Mouse (Mus musculus): ENCODE data around the gene Tgfbr3. TPM values are rescaled to one million over a fixed set of nuclear protein-coding genes. Genes with fewer than 3 reads are reported as not detected.

Tgfbr3 gene
- total RNA-seq, 2 experiments from 2014 or later = 214 to 231 TPM

DNA sequence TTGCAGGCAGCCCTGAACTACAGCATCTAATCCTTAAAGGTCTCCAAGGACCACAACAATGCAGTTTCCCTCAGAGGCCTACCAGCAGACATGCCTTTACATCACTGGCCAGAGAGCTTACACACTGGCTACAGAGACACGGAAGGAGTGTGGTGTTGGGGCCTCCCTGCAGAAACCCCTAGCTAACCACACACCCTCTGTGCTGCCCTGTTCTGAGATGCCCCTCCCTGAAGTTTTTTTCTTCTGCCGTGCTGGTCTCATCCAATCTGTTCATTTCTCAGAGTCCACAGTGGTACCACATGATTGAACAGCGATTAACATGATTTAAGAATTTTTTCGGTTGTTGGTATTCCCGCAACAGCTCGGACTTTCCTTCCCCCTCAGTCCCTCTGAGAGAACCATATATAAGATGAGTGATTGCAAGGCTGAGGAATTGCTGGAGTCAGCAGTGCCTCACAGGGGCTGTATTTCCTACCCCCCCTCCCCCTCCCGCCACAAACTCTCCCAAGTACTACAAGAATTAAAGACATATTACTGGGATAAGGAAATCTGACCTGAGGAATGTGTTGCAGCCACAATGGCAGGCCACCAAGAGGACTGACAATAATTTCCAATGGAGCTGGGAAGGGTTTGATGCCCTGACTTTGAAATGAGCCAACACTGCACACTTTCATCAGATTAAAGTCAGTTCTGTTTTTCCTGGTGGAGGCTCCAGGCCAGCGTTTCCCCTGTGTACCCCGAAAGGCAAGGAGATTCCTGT is 75.9 kb downstream of the Tgfbr3 start:
- no peak for DNase-seq (ENCODE audit: low spot score in 2 of 2)

DNA sequence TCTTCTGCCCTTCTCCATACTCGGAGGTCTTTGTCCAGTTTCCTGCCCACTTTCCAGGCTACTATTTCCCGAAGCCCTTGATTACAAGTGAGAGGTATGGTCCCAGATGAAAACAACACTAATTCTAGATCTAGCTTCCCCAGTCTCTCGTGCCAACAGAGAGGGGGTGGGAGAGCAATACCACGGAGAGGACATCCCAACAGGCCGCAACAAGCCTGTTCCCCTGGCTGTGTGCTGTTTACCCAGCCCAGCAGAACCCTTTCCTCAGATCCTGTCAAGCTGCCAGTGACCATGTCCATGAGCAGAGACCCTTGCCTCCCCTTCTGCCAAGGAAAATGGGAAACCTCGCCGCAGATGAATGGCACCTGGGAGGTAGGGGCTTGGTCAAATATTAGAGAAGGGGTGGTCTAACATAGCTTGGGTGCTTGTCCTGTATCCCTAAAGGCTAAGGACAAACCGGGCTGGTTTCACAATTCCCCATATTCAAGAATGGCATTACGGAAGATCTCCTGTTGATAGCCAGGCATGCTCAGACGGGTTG is 77.5 kb downstream of the Tgfbr3 start:
- DNase-seq (ENCODE audit: low spot score in 2 of 2) = no peak

- no peak for DNase-seq (ENCODE audit: low spot score in 2 of 2)
Observed at GRCm38 (mm10) chr5:107210040-107210439, 79.4 kb downstream of the Tgfbr3 start.

- DNase-seq (ENCODE audit: low spot score in 2 of 2) = no peak
Observed at GRCm38 (mm10) chr5:107207911-107208310, 81.5 kb downstream of the Tgfbr3 start.

- no peak for DNase-seq (ENCODE audit: low spot score in 2 of 2)
Observed at GRCm38 (mm10) chr5:107204306-107204705, 85.1 kb downstream of the Tgfbr3 start.

DNA sequence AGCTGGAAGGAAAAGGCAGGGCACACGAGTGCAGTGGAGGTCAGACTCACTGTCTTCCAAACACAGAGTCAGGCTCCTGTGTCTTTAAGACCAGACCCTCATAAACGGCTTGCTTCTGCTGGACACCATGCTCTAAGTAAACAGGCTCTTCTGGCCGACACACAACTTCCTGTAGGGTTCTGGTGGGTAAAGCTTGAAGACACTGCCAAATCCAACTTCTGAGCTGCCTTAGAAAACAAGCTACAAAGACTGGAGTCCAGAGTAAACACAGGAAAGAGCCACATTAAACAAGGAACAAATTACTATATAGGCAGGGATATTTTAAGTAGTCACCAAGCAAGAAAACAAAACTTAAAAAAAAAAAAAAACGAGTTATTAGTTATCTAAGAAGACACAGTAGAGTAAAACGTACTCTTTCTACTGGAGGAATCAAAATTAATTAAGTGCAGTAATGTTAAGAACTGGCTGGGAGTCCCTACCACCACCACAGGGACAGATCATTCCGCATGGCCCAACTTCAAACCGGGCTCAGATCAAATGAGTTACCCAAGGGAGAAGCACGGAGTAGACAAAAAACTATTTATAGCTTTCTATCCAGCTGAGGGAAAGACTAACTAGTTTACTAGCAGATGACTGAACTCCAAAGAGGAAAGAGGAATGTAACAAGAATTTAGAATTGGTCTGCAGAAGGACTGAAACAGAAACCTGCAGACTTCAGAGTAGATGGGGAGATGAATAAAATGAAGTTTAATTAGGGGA is 86.4 kb downstream of the Tgfbr3 start:
- no peak for DNase-seq (ENCODE audit: low spot score in 2 of 2)

- DNase-seq (ENCODE audit: low spot score in 2 of 2) = no peak
Observed at GRCm38 (mm10) chr5:107201509-107202182, 87.8 kb downstream of the Tgfbr3 start.

DNA sequence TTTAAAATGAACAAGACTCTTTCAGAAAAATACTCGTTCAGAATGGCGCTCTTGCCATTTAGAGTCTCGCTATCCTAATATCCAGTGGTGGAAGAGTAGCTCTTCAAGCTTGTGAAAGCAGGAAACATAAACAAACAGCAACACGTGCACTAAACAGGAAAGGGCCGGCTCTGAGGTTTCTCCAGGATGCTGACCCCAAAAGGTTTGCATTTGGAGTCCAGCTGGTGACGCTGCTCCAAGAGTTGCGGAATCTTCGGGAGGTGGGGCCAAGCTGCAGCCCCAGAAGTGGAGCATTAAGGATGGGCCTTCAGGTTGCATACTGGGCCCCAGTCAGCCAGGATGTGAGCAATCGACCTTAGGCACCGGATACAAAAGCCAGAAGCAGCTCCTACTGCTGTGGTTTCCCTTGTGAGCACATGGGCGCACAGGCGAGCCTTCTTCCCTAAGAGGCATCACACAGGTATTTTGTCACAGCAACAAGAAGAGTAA is 88.5 kb downstream of the Tgfbr3 start:
- no peak for DNase-seq (ENCODE audit: low spot score in 2 of 2)

DNA sequence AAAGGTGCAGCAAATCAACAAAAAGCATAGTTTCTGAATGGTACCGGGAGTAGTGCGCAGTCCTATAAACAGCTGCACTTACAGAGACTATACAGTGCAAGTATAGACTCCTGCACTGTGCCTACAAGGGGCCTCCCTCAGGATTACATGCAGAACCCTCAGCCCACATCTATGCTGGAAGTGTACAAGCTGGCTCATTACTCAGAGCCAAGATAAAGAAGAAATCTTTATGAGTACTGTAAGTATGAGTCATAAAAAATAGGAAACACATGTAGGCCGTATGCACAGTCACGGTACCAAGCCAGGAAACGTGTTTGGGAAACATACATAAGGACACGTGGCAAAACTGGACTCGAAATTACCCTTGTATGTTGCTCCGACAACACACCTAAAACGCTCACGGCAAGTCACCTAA is 89.2 kb downstream of the Tgfbr3 start:
- DNase-seq (ENCODE audit: low spot score in 2 of 2) = no peak

- DNase-seq (ENCODE audit: low spot score in 2 of 2) = no peak
Observed at GRCm38 (mm10) chr5:107195751-107196395, 93.6 kb downstream of the Tgfbr3 start.

DNA sequence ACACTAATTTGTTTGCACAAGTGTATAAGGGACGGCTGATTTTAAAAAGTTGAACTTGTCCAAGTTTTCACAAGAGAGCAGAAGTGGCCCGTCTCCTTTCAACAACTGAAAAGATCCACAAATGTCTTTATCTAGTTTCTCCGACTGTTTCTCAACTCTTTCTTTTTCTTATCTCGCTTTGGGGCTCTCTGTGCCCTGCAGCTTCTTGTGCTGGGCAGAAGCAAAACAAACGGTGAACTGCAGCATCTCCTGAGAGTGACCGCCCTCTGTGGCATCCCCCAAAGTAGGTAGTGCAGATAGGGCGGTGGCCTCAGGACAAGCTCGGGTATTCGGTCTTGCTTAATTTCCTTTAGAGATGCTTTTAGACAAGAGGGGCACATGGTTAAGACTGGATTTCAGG is 96.3 kb downstream of the Tgfbr3 start:
- no peak for DNase-seq (ENCODE audit: low spot score in 2 of 2)

DNA sequence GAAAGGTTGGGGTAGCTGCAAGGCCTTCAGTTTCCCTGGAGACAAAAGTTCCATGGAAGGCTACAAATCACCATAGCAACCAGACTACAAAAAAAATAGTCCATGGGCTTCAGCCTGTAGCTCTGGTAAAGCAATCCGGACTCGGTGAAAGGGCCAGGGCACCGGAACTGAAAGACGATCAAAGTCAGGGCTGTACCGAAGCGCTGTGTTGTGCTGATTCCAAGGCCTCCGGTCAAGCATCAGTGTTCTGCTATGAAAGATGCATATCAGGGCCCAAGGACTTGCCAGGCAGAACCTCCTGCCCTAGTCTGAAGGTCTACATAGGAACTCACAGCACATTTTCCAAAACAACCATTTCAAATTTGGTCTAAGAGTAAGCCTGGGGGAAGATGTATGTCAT is 97.1 kb downstream of the Tgfbr3 start:
- DNase-seq (ENCODE audit: low spot score in 2 of 2) = no peak

DNA sequence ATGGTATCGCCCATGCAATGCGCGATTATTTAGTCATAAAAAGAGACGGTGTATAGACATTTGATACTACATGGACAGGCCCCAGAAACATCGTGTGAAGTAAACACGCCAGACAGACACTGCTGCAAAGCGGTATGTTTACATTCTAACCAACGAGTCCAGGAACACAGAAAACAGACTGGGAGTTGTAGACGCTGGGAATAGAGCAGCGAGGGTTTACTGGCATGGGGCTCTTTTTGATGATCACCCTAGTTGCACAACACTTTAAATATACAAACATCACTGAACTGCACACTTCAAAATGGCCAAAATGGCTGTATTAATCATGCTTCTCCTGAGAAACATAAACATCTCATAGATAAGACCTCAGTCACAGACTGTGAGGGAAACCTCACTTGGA is 100.9 kb downstream of the Tgfbr3 start:
- no peak for DNase-seq (ENCODE audit: low spot score in 2 of 2)

DNA sequence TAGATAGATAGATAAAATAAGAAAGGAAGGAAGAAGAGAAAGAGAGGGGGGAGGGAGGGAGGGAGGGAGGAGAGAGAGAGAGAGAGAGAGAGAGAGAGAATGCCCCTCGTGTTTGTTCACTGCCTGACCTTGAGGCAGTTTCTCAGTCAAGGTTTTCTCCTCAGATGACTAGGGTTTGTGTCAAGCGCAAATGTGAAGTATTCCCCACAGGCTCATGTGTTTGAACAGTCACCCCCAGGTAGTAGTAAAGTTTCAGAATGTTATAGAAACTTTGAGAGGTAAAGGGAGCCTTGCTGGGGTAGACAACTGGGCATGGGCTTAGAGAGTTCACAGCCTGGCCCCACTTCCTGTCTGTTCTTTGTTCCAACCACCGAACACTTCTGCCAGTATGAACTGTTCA is 103.2 kb downstream of the Tgfbr3 start:
- DNase-seq (ENCODE audit: low spot score in 2 of 2) = no peak

GRCm38 (mm10) chr5:107184158-107184883 is 105.1 kb downstream of the Tgfbr3 start:
- DNase-seq (ENCODE audit: low spot score in 2 of 2) = peak in 1 of 2 experiments; percentile 57

GRCm38 (mm10) chr5:107183537-107183936 is 105.9 kb downstream of the Tgfbr3 start:
- DNase-seq (ENCODE audit: low spot score in 2 of 2) = no peak

- DNase-seq (ENCODE audit: low spot score in 2 of 2) = no peak
Observed at GRCm38 (mm10) chr5:107182721-107183120, 106.7 kb downstream of the Tgfbr3 start.

- no peak for DNase-seq (ENCODE audit: low spot score in 2 of 2)
Observed at GRCm38 (mm10) chr5:107181820-107182219, 107.6 kb downstream of the Tgfbr3 start.

DNA sequence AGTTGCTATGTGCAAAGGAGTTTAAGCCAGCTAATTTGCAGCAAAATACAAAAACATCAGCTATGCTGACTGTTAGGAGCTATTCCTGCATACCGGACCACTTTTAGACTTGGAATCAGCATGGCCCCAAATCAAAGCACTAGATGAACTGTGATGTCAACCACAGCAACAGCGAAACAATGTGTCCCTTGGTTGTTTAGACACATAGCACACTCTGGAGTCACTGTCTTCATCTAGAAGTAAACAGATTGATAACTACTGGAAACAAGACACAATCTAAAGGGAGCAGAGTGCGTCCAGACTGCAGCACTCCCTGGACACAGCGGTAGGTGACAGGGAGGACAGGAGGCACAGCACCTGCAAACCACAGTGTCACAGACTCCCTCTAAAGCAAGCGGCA is 110.2 kb downstream of the Tgfbr3 start:
- DNase-seq (ENCODE audit: low spot score in 2 of 2) = no peak

DNA sequence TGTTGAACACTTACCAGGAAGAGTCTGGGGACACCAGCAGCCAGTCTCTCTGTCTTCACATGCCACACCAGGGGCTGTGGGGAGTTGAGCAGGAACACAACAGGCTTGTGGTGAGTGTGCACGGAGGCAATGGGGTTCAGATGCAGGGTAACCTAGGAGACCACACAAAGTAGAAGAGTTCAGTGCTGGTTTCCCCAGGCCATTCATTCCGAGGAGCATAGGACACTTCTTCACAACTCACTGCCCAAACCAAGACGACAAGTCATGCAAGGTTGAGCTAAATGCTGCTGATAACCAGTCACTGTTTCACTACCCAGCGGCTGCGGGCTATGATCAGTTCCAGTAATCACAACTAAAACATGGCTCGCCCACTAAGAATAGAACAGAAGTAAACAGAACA is 111.6 kb downstream of the Tgfbr3 start:
- no peak for DNase-seq (ENCODE audit: low spot score in 2 of 2)

Data from adrenal gland, postnatal 4 days (tissue).